ENCODE assay signal across 8 mouse cellular contexts in genomic region chr2:35677855-35678254, GRCm38 (mm10).
DNase-seq lines count a peak whose midpoint lies in the region; ATAC-seq and TF ChIP-seq lines count a peak whose summit lies in the region.

No protein-coding gene starts in this region.

- peak overlapping the region; percentile 11; the same call in 1 of the 2 replicates for H3K9ac ChIP-seq in heart, adult 2 months (ENCODE audit: low read depth, low read length)
- H3K9ac ChIP-seq in embryonic facial prominence, embryonic 14.5 days (ENCODE audit: low read depth, low read length), result peak overlapping the region; percentile 9; the same call in 1 of the 2 replicates
- H3K9ac ChIP-seq in hindbrain, postnatal 0 days (replicated peaks; ENCODE audit: low read length), result peak overlapping the region; percentile 39
- H3K9ac ChIP-seq in neural tube, embryonic 11.5 days (ENCODE audit: low read length), result no peak overlapping the region
- H3K9ac ChIP-seq in liver, postnatal 0 days (replicated peaks), result no peak overlapping the region

- TF ChIP-seq CTCF in heart, adult 2 months (IDR thresholded peaks at IDR 0.05), result no peak
- TF ChIP-seq CTCF in brain, embryonic 14.5 days (IDR thresholded peaks at IDR 0.05; ENCODE audit: borderline replicate concordance, extremely low read depth, insufficient read depth, insufficient read length), result no peak
- TF ChIP-seq CTCF in hindbrain, postnatal 0 days (IDR thresholded peaks at IDR 0.05; ENCODE audit: low read depth), result no peak
- no peak for TF ChIP-seq CTCF in liver, postnatal 0 days (IDR thresholded peaks at IDR 0.05; ENCODE audit: low read depth)

- intact Hi-C loops in heart, adult 2 months (cut with DNase I), result no loop called here
- intact Hi-C loops in heart, postnatal 14 days (cut with DNase I), result no loop called here

- no peak for TF ChIP-seq EP300 in heart, adult 2 months (IDR thresholded peaks at IDR 0.05; ENCODE audit: insufficient read depth, low read depth, low read length)
- no peak for TF ChIP-seq EP300 in liver, postnatal 0 days (IDR thresholded peaks at IDR 0.05; ENCODE audit: low read depth)

- no peaks in the 10 kb centered on the region for H3K27me3 ChIP-seq in heart, adult 2 months (ENCODE audit: control insufficient read depth, insufficient read depth, low read length)
- H3K27me3 ChIP-seq in embryonic facial prominence, embryonic 14.5 days (replicated peaks; ENCODE audit: control insufficient read depth, insufficient read depth, low read length), result no peaks in the 10 kb centered on the region
- H3K27me3 ChIP-seq in hindbrain, postnatal 0 days (ENCODE audit: insufficient read depth, low read length), result no peaks in the 10 kb centered on the region
- no peaks in the 10 kb centered on the region for H3K27me3 ChIP-seq in neural tube, embryonic 11.5 days (ENCODE audit: control insufficient read depth, insufficient read depth, low read length)
- no peaks in the 10 kb centered on the region for H3K27me3 ChIP-seq in liver, postnatal 0 days (ENCODE audit: insufficient read depth, low read length)

- H3K27ac ChIP-seq in heart, adult 2 months, result peak overlapping the region; percentile 26
- peak overlapping the region; percentile 50 for H3K27ac ChIP-seq in embryonic facial prominence, embryonic 14.5 days (replicated peaks; ENCODE audit: low read depth, low read length)
- peak overlapping the region; percentile 85 for H3K27ac ChIP-seq in hindbrain, postnatal 0 days
- no peak overlapping the region for H3K27ac ChIP-seq in neural tube, embryonic 11.5 days (ENCODE audit: low read depth, low read length)
- H3K27ac ChIP-seq in liver, postnatal 0 days (ENCODE audit: low read depth), result no peak overlapping the region

- peak overlapping the region; percentile 6; the same call in 1 of the 2 replicates for H3K4me2 ChIP-seq in embryonic facial prominence, embryonic 14.5 days (ENCODE audit: low read depth, low read length)
- no peak overlapping the region for H3K4me2 ChIP-seq in hindbrain, postnatal 0 days (ENCODE audit: low read depth, low read length)
- no peak overlapping the region for H3K4me2 ChIP-seq in neural tube, embryonic 11.5 days (ENCODE audit: low read depth)
- H3K4me2 ChIP-seq in liver, postnatal 0 days (ENCODE audit: low read depth, low read length), result no peak overlapping the region

- 36% methylated on average over 8 of the region's 8 CpGs for WGBS in heart, adult 2 months
- 14% methylated on average over 8 of the region's 8 CpGs for WGBS in embryonic facial prominence, embryonic 14.5 days
- 5% methylated on average over 8 of the region's 8 CpGs for WGBS in hindbrain, postnatal 0 days
- WGBS in neural tube, embryonic 11.5 days, result 19% methylated on average over 8 of the region's 8 CpGs
- WGBS in liver, postnatal 0 days (ENCODE audit: insufficient replicate concordance), result 43% methylated on average over 8 of the region's 8 CpGs

- H3K36me3 ChIP-seq in heart, adult 2 months (ENCODE audit: control insufficient read depth, insufficient read depth, low read length), result peaks cover 18% of the 10 kb centered on the region
- no peaks in the 10 kb centered on the region for H3K36me3 ChIP-seq in embryonic facial prominence, embryonic 14.5 days (ENCODE audit: control insufficient read depth, insufficient read depth, low read length)
- H3K36me3 ChIP-seq in hindbrain, postnatal 0 days (ENCODE audit: insufficient read depth, low read length), result no peaks in the 10 kb centered on the region
- H3K36me3 ChIP-seq in neural tube, embryonic 11.5 days (ENCODE audit: control insufficient read depth, insufficient read depth, low read length), result no peaks in the 10 kb centered on the region
- H3K36me3 ChIP-seq in liver, postnatal 0 days (replicated peaks; ENCODE audit: insufficient read depth, low read length), result no peaks in the 10 kb centered on the region

- no peaks in the 10 kb centered on the region for H3K9me3 ChIP-seq in embryonic facial prominence, embryonic 14.5 days (ENCODE audit: control insufficient read depth, low read length)
- no peaks in the 10 kb centered on the region for H3K9me3 ChIP-seq in hindbrain, postnatal 0 days (ENCODE audit: low read length)
- no peaks in the 10 kb centered on the region for H3K9me3 ChIP-seq in neural tube, embryonic 11.5 days (ENCODE audit: control insufficient read depth, low read length)
- no peaks in the 10 kb centered on the region for H3K9me3 ChIP-seq in liver, postnatal 0 days (ENCODE audit: low read length)

- H3K79me2 ChIP-seq in heart, adult 2 months (replicated peaks; ENCODE audit: control insufficient read depth, insufficient read depth, low read length), result peaks cover 10% of the 10 kb centered on the region; the same call in 1 of the 2 replicates

- peak; percentile 39; the same call in 1 of the 2 replicates for ATAC-seq in embryonic facial prominence, embryonic 14.5 days (ENCODE audit: low read depth)
- ATAC-seq in hindbrain, postnatal 0 days, result peak; percentile 91
- peak; percentile 36 for ATAC-seq in neural tube, embryonic 11.5 days (ENCODE audit: insufficient read depth, low FRiP score, low TSS enrichment)
- ATAC-seq in liver, postnatal 0 days, result no peak

- H3K4me3 ChIP-seq in heart, adult 2 months, result no peak overlapping the region
- H3K4me3 ChIP-seq in embryonic facial prominence, embryonic 14.5 days (ENCODE audit: low read depth, low read length), result no peak overlapping the region
- no peak overlapping the region for H3K4me3 ChIP-seq in hindbrain, postnatal 0 days (ENCODE audit: low read length)
- H3K4me3 ChIP-seq in neural tube, embryonic 11.5 days (ENCODE audit: low read depth, low read length), result no peak overlapping the region
- no peak overlapping the region for H3K4me3 ChIP-seq in liver, postnatal 0 days (ENCODE audit: low read depth, low read length)

- no peak for TF ChIP-seq POLR2A in heart, adult 2 months (IDR thresholded peaks at IDR 0.05; ENCODE audit: insufficient read depth, low read depth, low read length)
- TF ChIP-seq POLR2A in brain, embryonic 14.5 days (IDR thresholded peaks at IDR 0.05; ENCODE audit: borderline replicate concordance, extremely low read depth, insufficient read depth, insufficient read length, poor library complexity, severe bottlenecking), result no peak

- DNase-seq in heart, adult 2 months, result peak; percentile 46 to 51
- no peak for DNase-seq in heart, postnatal 14 days
- DNase-seq in brain, embryonic 14.5 days (ENCODE audit: low read depth), result peak; percentile 82
- no peak for DNase-seq in embryonic facial prominence, embryonic 14.5 days (ENCODE audit: low spot score)
- DNase-seq in hindbrain, postnatal 0 days (ENCODE audit: low spot score), result peak; percentile 86
- DNase-seq in neural tube, embryonic 11.5 days (ENCODE audit: low spot score), result peak; percentile 65
- DNase-seq in liver, postnatal 0 days, result no peak
- no peak for DNase-seq in adrenal gland, postnatal 4 days (ENCODE audit: low spot score in 2 of 2)

- peaks cover 72% of the 10 kb centered on the region for H3K4me1 ChIP-seq in heart, adult 2 months (ENCODE audit: control insufficient read depth, insufficient read depth, low read length)
- H3K4me1 ChIP-seq in embryonic facial prominence, embryonic 14.5 days (ENCODE audit: control insufficient read depth, insufficient read depth, low read length), result peaks cover 88% of the 10 kb centered on the region
- peaks cover 47% of the 10 kb centered on the region for H3K4me1 ChIP-seq in hindbrain, postnatal 0 days (ENCODE audit: insufficient read depth, low read length)
- H3K4me1 ChIP-seq in neural tube, embryonic 11.5 days (ENCODE audit: control insufficient read depth, insufficient read depth, low read length), result peaks cover 39% of the 10 kb centered on the region
- peaks cover 64% of the 10 kb centered on the region for H3K4me1 ChIP-seq in liver, postnatal 0 days (ENCODE audit: insufficient read depth)

Comparison
In these comparisons a context has a peak if more than half of its experiments do, and no peak if none do; other contexts are left out.
1. DNase-seq: peak in heart, adult 2 months (2 of 2), brain, embryonic 14.5 days (single experiment), hindbrain, postnatal 0 days (single experiment) and neural tube, embryonic 11.5 days (single experiment); none in heart, postnatal 14 days (0 of 2), embryonic facial prominence, embryonic 14.5 days (single experiment), liver, postnatal 0 days (single experiment) and adrenal gland, postnatal 4 days (0 of 2).
2. H3K27ac ChIP-seq: peak in heart, adult 2 months (single experiment), embryonic facial prominence, embryonic 14.5 days (single experiment) and hindbrain, postnatal 0 days (single experiment); none in neural tube, embryonic 11.5 days (single experiment) and liver, postnatal 0 days (single experiment).
3. H3K9ac ChIP-seq: peak in heart, adult 2 months (single experiment), embryonic facial prominence, embryonic 14.5 days (single experiment) and hindbrain, postnatal 0 days (single experiment); none in neural tube, embryonic 11.5 days (single experiment) and liver, postnatal 0 days (single experiment).